Mouse (Mus musculus) T-helper 2 cell (primary cell): Measurements from ENCODE around the gene 3100002H09Rik.

Source experiments
- in situ Hi-C: fragments of 300-600 bp; cut with MboI, MseI; formaldehyde crosslinking; loops from one replicate; pipeline ENCODE4 v1.15.1; 2025; ENCODE audit warnings: high pct_unique_total_duplicates

3100002H09Rik gene

DNA sequence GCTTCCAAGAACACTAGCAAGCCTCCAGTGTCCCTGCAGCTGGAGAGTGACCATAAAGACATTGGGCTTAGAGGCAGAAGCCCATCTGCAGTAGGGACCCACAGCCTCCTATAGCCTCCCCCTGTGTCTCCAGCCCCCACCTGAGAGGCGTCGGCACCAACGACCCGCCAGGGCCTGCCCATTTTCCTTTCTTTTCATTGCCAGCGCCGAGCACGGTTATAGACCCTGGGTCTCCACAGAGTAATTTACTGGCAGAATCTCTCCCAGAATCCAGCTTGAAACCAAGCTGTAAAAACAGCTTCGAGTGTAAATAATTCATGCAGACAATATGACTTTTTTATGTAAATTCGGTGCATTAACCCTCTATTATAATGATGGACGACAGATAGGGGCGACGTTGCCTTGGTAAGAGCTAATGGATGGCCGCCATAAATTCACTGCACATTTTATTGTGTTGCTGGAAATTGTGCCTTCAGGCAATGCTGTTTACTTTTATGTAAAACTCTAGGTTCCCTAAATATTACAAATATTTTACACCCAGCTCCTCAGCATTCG lies 4.9 kb upstream of the 3100002H09Rik start:
- in situ Hi-C loops, result no loop called here

DNA sequence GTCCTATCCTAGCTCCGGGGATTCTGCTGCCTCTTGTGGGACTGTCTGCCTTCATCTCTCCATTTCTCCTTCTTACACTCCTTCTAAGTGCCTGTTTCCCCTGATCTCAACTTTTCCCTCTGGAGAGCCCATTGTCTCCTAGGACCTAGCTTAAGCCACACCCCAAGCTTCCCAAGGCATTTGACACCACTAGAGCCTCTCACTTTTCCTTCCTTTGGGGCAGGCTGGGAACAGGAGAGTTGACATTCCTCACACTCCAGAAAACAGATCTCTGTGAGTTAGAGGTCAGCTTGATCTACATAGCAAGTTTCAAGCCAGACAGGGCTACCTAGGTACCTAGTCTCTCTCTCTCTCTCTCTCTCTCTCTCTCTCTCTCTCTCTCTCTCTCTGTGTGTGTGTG lies 3.6 kb upstream of the 3100002H09Rik start:
- in situ Hi-C loops, result no loop called here

DNA sequence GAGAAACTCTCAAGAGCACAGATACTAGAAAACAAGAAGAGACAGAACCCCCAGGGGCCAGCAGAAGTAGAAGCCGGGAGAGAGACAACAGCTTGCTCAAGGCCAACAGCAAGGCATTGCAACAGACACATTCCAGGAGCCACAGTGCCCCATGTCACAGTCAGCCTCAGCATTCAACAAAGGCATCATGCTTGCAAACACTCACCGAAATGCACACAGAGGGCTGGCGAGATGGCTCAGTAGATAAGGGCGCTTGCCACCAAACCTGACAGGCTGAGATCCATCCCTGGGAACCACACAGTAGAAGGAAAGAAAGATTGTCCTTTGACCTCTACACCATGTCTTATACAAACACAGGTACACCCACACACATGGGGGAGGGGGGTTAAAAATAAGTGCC lies 1.2 kb upstream of the 3100002H09Rik start:
- in situ Hi-C loops, result no loop called here

DNA sequence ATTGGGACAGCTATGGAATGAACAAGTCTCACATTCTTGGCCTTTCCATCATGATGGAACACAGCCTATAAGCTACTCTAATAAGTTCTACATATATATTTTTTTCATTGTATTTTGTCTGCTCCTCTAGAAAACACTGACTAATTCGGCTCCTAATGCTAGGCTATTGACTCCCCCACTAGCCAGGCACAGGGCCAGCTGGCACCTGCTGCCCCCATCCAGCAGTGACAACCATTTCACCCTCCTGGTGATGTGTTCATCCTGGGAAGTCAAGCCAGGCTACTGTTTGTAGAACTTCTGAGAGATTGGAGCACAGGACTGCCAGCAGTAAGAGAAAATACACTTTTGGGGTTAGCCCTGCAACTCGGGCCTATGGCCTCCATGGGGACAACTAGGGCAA lies 537 bp downstream of the 3100002H09Rik start:
- in situ Hi-C loops, result no loop called here

DNA sequence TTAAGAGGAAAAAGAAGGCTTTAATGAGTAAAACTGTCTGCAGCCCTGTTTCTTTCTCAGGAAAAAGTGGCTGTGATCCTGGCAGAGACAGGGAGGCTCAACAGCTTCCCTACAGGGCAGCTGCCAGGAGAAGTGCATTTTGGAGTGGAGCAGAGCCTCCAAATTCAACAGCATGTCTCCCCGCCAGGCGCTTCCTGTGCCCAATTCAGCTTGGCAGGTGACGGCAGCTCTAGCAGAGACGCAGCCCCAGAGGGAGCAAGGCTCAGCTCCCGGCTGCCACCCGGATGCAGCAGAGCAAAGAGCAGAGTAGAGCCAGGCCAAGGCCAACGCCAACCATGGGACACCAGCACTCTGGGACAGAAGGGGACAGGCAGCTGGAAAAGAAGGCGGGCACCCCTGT lies 3.4 kb downstream of the 3100002H09Rik start:
- in situ Hi-C loops, result no loop called here

DNA sequence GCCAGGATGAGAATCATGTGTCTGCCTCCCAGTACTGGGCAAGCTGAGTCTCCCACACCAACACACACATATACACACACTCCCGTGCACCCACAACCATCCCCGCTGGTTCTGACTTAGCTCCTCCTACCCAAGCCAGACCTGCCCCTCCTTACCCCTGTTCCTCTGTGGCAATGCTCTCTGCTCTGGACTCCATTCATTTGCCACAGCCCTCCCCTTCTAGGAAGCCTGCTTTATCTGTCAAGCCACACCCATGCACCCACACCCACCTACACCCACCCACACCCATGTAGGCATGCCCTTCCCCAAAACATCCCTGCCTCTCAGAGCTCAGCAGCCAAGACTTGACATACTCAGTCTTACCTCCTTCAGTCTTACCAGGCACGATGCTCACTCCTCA lies 4.4 kb downstream of the 3100002H09Rik start:
- in situ Hi-C loops, result no loop called here

DNA sequence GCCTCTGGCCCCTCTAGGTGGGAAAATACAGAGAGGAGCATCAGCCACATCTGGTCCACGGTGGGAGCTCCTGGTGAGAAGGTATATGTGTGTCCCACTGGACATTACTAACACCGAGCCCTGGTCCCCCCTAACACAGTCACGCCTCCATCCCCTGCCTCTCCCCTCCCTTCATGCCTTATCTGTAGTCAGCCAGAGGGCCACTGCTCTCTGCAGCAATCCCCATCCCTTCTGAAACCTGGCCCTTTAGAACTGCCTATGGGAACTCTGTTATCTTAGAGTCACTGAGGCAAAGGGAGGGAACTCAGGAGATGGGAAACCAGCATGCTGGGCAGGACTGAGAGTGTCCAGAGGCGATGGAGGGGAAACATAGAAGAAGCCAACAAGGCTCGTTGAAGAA lies 5.3 kb downstream of the 3100002H09Rik start:
- in situ Hi-C loops, result no loop called here

DNA sequence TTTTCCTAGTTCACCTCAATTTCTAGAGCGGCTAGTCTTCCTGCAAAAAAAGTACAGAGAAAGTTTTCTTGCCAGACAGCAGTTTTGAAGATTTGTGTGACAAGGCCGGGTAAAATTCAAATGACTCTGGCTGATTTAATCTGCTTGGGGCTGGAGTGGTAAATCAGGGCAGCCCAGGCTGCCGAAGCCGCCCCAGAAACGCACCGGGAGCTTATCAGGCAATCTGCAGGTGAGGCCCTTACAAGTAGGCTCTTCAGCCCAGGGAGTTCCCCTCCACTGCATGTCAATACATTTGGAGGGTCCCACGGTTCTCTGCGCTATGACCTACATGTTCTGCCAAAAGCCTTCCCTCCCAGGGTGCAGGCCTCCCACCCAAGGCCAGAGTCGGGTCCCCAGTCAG lies 6.9 kb downstream of the 3100002H09Rik start:
- in situ Hi-C loops, result no loop called here

DNA sequence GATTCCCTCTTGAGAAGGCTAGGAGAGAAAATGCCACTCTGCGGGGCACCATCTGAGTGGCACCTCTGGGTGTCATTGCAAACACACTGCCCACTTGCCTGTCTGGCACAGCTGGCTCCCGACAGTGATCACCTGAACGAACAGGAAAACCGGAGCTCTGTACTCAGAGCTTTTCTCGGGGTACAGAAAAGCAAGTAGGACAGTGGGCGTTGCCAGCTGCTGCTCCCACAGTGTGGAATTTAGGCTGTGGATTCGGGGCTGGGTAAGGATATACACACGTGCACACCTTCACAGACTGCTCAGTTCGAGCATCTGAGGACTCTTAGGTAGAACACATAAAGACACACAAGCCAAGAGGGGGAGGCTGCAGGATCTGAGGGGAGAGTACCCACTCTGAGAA lies 14.7 kb downstream of the 3100002H09Rik start:
- in situ Hi-C loops, result no loop called here

DNA sequence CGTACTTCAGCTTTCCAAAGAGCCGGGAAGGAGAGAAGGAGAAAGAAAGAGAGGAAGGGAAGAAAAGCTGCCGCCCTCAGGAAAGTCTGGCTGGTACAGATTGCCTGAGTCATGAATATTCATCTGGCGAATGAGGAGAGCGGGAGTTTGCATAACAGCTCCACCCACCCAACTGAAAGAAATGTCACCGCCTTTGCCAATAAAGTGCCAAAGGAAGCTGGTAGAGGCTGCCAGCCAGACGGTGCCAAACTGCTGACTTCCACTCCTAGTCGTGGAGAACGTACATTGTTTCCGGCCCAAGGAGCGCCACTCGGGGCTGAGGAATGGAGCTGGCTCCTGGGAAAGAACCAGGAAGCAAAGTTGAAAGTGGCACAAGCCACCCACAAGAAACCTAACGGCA lies 15.7 kb downstream of the 3100002H09Rik start:
- in situ Hi-C loops, result no loop called here

DNA sequence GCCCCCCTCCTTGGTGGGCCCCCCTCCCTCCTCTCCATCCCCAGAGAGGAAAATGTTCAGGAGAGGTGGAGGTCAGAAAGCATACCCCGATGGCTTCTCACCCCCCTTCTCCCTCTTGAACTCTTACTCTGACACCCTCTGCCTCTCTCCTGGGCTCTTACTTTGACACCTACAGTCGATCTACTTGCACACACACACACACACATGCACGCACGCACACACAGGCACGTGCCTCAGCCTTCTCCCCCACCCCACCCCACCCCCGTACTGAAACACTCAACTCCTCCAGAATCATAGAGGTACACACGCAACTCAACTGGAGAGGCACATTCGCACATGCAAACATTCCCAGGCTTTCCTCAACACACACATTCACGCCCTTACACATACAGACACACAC lies 16.9 kb downstream of the 3100002H09Rik start:
- in situ Hi-C loops, result no loop called here

DNA sequence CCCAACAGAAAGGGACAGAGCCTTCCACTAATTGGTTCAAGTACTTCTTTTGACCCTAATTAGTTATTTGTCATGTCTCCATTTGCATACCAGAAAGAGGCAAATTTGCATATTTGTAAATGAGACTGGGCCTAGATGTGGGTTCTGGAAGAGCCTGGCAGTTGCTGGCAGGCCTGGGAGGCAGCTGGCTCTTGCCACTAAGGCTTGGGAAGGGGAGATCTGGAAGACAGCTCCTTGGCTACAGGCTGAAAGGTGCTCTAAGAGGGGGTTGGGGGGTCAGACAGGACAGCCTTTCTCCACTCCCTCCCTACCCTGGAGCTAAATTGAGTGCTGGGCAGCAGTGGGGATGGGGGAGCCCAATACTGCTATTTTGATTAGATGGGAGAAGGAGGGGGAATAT lies 17.4 kb downstream of the 3100002H09Rik start:
- in situ Hi-C loops, result no loop called here

DNA sequence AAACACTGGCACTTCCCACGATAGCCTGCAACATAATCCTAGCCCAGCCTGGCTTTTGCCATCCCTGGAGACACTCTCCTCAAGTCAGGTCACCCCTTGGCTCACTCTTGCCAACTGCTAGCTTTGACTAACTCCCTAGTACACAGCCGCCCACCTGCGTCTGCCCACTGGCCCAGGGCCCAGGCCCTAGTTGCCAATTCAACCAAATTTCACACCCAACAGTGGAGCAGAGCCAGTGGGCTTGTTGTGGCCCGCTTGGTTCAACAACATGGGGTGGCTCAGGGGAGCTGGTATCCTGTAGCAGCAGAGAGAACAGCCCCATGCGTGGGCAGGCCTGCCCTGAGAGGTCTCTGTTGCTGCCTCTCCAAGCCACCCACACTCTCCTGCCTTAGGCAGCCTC lies 18.4 kb downstream of the 3100002H09Rik start:
- in situ Hi-C loops, result no loop called here

DNA sequence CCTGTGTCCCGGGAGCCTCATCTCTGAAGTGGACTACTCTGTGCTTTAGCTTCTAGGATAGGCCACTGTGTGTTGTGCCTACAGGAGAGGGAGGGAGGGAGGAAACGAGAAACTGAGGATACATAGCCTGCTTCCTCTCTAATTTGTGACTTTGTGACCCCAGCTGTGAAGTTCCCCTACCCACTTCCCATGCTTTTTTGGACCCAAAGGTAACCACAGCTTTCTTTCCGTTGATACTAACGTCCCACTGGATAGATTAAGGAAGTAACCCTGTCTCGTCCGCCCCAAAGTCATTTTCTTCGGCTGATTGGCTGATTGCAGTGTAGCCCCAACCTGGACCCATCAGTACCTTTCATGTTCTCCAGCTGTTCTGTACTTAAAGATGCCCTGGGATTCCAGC lies 29.9 kb downstream of the 3100002H09Rik start:
- in situ Hi-C loops, result no loop called here

DNA sequence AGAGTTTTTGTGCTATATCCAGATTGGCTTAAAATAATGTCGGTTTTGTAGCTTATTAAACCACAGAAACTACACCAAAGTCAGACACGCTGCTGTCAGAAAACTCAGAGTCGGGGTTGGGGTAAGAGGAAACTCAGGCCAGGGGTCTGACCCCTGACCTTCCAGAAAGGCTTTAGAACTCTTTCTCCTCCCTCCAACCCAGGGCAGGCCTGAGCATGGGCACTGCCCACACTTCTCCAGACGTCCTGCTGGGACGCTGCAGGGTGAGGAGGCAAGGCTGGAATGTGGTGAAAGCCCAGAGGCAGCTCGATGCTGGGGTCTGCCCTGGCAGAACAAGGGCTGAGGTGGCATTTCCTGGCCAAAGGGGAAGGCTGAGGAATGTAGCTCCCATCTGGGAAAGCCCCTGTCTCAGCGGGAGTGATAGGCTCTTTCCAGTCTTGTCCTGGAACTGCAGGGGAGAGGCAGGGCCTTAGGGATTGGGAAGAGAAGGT lies 34.6 kb downstream of the 3100002H09Rik start:
- in situ Hi-C loops, result no loop called here

DNA sequence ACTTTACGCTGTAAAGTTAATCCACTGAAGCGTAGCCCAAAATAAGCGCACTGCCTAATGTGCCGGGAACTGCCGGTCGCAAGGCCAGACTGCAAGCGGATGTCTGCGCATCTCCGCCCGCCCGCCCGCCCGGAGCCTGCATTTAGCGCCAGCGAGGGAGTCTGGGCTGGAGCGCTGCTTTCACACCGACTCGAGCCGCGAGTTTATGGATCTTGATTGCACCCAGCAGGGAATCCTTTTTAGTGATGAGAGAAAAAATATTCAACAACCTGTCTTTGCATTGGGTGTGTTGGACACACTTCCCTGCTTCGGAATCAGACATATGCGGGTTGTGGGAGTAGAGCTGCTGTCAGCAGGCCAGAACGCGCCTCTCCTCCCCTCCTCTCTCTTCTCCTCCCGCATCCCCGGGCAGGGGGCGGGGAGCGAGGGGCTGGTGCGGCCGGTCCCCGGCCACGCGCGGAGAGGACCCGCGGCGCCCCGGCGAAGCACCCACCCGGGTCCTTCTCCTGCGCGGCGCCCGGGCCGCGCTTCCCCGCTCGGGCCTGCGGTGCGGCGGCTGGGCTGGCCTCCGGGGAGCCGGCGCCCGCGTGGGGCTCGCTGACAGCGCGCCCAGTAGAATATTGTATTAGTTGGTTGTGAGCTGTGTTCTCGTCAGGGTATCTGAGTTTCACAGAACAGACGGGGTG lies 35.2 kb downstream of the 3100002H09Rik start:
- in situ Hi-C loops, result no loop called here

DNA sequence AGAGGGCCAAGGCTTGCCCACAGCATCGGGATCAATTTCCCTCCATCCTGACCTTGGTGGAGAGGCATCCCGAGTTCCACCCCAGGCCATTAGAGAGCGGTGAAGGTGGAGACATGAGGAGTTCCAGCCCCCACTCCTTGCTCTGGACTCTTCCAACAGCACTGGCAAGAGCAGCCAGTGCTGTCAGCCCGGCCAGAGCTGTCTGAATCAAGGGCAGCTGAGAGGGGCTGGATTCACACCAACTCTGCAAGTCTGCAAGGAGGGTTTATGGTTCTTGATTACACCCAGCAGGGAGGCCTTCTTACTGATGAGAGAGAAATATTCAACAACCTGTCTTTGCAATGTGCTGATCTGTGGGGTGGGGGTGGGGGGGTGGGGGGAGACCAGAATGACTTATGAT lies 37.0 kb downstream of the 3100002H09Rik start:
- in situ Hi-C loops, result no loop called here

DNA sequence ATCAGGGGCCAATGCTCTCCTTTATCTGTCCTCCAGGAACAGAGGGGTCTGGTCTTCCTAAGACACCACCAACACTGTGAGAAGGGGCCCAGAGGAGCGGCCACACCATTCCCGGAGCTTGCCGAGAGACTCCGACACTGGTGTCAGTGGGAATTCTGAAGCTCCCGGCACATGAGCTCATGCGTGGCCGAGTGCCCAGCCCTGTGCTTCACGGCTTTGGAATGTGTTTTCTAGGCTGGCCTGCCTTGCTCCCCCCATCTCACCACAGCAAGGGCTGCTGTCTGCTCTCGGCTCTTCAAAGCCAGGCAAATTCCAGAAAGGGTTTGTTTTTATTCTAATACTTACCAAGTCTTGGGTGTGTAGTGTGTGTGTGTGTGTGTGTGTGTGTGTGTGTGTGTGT lies 39.6 kb downstream of the 3100002H09Rik start:
- in situ Hi-C loops, result no loop called here

DNA sequence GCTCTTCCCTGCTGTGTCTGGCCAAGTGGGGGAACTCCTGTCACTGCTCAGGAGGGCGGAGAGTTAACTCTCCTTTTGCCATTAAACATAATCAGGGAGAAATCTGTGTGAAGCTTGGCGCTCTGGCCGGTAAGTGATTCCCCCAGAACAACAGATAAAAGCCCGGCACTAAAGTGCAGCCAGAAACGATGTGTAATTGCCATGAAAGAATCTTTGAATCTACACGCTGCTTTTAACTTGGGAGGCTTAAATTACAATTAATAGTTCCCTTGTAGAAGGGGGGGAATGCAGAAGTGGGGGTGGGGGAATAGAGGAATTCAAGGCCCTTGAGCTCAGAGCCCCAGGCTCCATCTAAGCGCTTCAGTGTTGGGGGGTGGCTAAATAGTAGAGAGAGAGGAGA lies 40.9 kb downstream of the 3100002H09Rik start:
- in situ Hi-C loops, result no loop called here

DNA sequence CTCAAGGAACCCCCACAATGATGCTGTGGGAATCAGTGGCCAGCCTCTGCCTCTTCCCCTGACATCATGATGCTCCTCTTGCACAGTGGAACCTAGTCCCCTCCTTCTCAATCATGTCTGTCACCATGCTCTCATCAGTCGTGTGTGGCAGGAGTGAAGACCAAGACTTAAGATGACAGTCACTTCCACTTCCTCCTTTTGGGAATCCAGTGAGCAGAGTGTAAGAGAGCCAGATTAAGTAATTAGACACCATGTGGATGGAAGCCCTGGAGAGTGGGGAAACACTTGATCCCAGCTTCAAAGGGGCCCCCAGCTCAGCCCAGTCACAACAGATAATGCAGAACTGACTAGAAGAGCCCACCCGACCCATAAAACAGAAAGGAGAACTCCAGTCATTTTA lies 47.2 kb downstream of the 3100002H09Rik start:
- in situ Hi-C loops, result no loop called here

DNA sequence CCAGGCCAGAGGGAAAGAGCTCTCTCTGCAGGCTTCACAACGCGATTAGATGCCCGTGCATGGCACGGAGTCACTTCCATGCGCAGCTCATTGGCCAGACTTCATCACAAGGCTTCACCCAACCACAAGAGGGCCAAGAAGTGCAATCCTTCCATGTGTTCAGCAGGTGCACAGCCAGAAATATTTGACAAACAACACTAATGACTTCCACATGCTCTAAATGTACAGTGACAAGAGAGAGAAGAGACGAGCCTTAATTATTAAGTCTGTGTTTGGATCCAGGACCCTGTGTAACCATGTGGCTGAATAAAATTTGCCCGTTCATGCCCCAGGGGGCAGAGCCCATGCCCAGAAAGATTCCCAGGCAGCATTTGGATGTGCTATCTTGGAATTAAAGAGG lies 47.9 kb downstream of the 3100002H09Rik start:
- in situ Hi-C loops, result no loop called here
